Mouse (Mus musculus) spleen, adult 18-20 months (tissue): Measurements from ENCODE around the gene Sike1.
A peak's percentile ranks its signal among the peaks of the same experiment; 100 is the strongest.

Experiments
- DNase-seq, 2 experiments: peaks; one replicate each; pipeline ENCODE4 v3.0.0; 2022; ENCODE audit warnings: mixed read lengths in 2 of 2

Gene Sike1

DNA sequence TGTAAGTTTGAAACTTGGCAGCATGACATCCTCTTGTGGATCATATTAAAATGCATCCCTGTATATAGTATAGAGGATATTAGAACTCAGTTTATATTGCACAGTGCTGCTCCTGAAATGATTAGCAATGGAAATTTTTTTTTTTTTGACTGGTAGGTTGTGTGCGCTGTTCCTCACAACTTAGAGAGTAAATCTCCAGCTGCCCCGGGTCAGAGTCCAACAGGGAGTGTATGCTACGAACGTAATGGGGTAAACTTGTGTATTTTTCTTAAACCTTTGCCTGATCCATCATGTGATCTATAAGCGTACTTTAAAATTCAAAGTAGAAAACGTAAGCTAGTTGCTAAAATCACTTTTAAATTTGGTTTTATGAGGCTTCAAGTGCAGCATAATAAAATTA, 44.8 kb downstream of the Sike1 start:
- DNase-seq: no peak

DNA sequence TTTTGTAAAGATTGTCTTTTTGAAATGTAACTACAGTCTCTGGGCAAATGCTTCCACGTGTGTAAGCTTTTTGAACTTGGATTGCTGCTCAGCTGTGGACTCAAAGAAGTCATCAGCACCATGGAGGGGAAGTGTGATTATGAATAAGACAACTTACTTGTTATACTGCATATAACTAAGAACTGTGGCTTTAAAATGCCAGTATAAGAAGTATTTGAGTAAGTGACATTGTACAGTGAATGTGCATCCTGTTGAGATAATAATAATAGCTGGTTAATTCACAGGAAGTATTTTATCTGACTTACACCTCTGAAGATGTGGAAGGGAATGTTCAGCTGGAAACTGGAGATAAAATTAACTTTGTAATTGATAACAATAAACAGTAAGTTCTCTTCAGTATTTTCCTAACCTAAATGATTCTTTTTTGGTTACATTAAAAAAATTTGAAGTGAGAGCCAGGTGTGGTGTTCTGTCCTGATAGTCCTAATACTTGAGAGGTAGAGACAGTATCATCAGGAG, 45.4 kb downstream of the Sike1 start:
- DNase-seq: no peak

DNA sequence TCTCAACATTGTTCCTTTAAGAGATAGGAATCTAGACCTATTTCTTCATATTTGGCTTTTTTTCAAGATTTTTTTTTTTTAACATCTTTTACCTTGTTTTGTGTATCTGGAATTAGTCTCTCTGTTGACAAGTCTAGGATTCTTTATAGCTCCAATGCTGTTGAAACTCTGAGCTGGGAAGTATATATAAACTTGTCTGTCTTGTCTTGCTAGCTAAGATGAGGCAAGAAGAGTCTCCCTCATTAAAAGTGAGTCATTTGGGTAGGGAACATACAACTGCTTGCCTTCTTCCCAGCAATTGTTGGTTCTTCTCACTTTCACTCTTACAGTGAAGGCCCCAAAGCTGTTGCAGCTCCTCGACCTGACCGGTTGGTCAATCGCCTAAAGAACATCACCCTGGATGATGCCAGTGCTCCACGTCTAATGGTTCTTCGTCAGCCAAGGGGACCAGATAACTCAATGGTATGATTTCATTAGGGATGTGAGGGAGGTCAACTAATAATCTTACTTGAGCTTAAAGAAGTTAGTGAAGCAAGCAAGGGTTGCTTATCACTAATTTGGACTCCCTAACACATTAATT, 60.6 kb downstream of the Sike1 start:
- DNase-seq: no peak

DNA sequence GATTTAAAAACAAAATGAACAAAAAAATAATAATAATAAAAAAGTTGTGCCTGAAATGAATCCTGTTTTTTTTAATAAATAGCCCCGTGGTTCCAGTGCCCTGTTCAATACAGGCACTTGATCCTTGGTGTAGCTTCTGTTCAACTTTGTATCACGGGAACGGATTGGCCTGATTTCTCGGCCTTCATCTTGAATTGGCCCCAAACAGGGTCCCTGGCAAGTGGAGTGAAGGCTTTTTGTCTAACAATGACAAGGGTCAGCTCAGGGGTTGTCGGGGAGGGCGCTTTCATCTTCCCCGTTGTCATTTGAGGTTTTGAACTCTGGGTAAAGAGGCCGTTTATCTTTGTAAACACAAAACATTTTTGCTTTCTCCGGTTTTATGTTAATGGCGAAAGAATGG, 62.2 kb downstream of the Sike1 start:
- peak in 1 of 2 experiments; percentile 6 for DNase-seq
